Mouse (Mus musculus) urinary bladder, postnatal 14 days (tissue): Measurements from ENCODE around the gene Limk1.
"Not testable (repeated sequence)": the region's sequence is repeated elsewhere in the genome, so short reads cannot be mapped to it uniquely, and the experiment has no call there.

Experiments used
- DNase-seq: peaks from one replicate; pipeline ENCODE4 v3.0.0; 2021; ENCODE audit warnings: low spot score

Limk1 gene

DNA sequence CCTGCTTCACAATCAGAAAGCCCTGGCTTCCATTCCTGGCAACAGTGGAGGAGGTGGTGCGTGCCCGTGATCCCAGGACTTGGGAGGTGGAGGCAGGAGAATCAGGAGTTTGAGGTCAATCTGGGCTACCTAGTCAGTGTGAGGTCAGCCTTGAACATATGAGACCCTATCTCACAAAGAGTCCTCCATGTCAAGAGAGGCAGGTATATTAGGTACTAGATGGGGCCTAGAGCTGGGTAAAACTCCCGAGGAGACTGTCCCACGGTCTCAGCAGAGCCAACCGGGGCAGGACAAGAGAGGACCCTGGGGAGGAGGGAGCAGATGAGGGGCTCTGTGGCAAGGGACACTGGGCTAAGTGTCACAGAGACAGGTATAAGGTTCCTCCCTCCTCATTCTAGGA lies 10.9 kb downstream of the Limk1 start:
- DNase-seq = no peak

DNA sequence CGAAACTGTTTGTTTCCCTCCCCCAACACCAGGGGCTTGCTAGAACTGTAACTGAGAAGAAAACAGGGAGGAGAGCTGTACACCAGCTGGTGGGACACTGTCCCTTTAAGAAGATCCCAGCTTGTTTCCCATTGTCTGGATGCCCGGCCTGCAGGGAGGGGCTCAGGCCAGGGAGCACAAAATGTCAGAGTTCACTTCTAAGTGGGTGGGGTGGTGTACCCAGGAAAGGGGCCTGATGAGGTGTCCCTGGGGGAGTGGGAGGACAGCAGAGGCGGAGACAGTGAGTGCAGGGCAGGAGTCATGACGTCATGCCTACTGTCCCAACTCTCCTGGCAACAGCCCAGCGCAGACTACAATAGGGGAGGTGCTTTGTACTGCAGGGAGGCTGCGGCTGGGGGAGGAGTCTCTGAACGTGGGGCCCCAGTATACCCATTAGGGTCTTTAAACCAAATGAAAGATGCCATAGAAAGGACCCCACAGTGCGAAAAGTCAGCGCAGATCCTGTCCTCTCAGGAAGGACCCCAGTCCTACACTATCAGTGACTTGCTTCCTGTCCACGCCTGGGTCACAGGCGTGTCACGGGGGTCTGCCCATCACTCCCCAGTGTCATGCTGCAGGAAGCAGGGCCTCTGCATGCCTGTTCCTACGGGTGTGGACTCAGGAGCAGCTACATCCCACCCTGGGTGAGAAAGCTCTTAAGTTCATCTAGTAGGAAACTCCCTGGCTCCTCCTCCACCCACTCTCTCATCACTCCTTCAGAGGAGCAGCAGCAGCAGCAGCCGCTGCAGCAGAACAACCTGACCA lies 12.2 kb downstream of the Limk1 start:
- DNase-seq = peak; percentile 85

- no peak for DNase-seq
These were observed 13.4 kb downstream of the Limk1 start for GRCm38 (mm10) chr5:134674977-134675376.

DNA sequence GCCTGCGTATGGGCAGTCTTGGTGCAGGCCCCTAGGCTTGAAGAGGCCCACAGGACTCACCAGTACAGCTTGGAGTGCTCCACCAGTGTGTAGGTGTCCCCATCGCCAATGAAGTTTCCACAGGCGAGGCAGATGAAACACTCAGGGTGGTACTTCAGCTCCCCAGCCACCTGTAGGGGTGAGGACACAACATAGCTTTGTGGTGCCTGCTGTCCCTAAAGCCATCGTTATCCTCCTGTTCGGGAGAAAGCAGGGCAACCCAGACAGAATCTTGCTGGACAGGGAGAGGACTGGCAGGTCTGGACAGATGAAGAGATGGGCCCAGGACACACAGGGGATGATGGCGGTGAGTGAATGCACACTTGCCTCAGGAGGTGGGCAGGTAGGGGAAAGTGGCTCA lies 15.8 kb downstream of the Limk1 start:
- DNase-seq = no peak

GRCm38 (mm10) chr5:134672198-134672516 lies 16.2 kb downstream of the Limk1 start:
- DNase-seq = no peak

DNA sequence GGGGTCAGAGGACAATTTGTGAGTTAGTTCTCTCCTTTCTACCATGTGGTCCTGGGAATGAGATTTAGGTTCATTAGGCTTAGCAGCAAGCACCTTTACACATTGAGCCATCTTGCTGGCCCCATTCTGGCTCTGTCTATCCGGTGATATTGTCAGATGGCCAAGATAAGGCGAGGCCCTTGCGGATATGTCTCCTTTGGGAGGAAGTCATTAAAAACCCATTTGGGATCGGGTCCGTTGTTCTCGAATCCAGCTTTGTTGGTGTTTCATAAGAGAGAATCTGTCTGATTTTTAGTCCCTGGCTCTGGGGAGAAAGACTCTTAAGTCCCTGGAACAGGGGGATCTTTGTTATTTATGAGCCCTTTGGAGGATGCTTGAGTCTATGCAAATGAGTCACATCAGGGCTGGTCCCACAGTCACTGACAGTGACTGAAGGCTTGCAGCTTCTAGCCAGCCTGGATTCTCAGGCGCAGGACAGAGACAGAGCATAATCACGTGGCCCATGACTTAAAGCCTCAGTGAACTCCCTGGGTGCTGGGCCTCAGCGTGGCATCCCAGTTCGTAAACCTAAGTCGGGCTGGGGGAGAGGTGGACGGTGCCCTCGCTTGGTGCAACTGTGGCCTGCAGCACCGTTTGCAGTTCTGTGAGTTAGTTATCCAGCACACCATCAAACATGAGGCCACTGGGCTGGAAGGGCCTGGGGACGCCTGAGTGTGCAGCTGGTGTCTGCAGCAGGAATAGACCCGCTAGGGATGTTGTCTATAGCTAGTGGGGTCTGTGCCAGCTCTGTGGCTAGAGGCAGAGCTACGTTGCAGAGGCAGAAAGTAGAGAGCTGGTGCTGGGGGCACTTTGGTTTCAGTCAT lies 16.8 kb downstream of the Limk1 start:
- DNase-seq = no peak

GRCm38 (mm10) chr5:134669001-134669708 lies 19.2 kb downstream of the Limk1 start:
- no peak for DNase-seq

- DNase-seq = peak; percentile 26
These were observed 19.9 kb downstream of the Limk1 start for GRCm38 (mm10) chr5:134668495-134668894.

GRCm38 (mm10) chr5:134656708-134657107 lies 31.7 kb downstream of the Limk1 start:
- DNase-seq = no peak

- peak; percentile 40 for DNase-seq
These were observed 36.4 kb downstream of the Limk1 start for GRCm38 (mm10) chr5:134652015-134652414.

- peak; percentile 62 for DNase-seq
These were observed 37.5 kb downstream of the Limk1 start for GRCm38 (mm10) chr5:134650926-134651325.

DNA sequence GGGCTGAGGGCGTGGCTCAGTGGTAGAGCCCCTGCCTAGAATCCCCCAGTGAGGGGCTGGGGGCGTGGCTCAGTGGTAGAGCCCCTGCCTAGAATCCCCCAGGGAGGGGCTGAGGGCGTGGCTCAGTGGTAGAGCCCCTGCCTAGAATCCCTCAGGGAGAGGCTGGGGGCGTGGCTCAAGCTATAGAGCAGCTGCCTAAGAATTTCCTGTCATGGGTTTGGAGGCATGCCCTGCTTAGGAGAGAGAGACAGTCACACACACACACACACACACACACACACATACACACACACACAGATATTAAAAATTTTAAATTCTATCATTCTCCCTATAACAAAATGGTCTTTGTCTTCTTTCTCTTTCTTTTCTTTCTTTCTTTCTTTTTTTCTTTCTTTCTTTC lies 39.4 kb downstream of the Limk1 start:
- DNase-seq = not testable (repeated sequence)

DNA sequence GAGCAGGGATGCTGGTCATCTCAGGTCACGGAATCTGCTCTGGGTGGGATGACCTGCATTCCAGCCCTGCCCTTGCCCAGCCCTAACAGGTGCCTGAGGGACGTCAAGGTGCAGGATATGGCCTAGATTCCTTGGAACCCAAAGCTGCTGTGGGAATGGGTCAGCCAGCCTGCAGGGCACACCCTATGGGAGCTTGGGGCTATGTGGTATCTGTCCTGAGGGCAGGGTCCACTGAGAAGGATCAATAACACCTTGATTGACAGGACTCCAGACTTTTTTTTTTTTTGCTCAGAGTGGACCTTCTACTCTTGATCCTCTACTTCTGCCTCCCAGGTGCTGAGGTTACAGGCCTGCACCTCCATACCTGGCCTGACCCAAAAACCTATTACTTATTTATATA lies 41.0 kb downstream of the Limk1 start:
- no peak for DNase-seq

DNA sequence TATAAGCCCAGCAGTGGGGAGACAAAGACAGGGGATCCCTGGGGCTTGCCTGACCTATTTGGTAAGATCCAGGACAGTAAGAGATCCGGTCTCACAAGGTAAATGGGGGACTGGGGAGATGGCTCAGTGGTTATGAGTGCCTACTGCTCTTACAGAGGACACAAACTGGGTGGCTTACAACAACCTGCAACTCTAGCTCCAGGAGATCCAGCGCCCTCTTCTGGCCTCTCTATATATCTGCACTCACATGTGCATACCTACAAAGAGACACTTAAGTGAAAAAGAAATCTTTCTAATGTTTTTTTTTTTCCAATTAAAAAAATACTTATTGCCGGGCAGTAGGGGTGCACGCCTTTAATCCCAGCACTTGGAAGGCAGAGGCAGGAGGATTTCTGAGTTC lies 41.9 kb downstream of the Limk1 start:
- DNase-seq = no peak

GRCm38 (mm10) chr5:134644643-134645118 lies 43.7 kb downstream of the Limk1 start:
- no peak for DNase-seq

DNA sequence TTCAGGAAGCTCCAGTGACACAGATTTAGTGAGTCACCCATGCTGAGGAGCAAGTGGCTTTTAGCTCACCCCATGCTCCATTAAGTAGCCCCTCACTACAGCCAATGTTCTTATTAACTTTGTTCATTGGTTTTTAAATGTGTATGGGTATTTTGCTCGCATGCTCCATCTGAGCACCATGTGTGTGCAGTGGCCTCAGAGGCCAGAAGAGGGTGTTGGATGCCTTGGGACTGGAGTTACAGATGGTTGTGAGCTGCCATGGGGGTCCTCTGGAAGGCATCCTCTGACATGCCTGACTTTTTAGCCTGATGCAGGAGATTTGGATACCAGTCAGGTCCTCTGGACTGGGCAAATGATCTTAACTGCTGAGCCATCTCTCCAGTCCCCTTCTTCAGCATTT lies 44.3 kb downstream of the Limk1 start:
- DNase-seq = no peak

DNA sequence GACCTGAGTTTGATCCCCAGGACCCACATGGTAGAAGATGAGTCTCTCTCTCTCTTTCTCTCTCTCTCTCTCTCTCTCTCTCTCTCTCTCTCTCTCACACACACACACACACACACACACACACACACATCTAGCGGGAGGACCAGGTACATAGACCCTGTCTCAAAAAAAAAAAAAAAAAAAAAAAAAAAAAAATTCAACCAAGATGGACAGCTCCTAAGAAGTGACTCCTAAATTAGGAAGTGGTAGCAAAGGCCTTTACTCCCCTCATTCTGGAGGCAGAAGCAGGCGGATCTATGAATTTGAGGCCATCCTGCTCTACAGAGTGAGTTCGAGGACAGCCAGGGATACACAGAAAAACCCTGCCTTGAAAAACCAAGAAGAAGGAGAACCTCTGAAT lies 48.0 kb downstream of the Limk1 start:
- no peak for DNase-seq

DNA sequence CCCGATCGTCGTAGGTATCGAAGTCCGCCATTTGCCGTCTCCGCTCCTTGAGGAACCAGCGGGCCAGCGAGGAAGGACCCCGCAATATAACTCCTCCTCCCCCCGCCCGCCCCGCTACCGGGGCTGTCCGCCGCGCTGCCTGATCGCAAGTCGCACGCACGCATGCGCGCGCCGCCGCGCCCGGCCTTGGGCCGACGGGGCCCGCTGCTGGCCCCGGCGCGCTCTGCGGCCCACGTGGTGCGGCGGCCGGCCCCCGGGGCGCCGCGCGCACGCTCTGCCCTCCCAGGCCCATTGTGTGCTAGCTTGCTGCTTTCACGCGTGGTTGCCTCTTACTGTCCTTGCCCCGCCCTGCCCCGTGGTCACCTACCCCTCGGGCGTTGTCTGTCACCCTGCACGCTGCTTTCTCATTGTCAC lies 49.1 kb downstream of the Limk1 start, which contains the start of gene Eif4h:
Gene Eif4h, minus strand, starts transcription at position 222 of the 414 bp plus-strand sequence.
- peak; percentile 97 for DNase-seq

GRCm38 (mm10) chr5:134638461-134639268 lies 49.7 kb downstream of the Limk1 start:
- DNase-seq = peak; percentile 26

DNA sequence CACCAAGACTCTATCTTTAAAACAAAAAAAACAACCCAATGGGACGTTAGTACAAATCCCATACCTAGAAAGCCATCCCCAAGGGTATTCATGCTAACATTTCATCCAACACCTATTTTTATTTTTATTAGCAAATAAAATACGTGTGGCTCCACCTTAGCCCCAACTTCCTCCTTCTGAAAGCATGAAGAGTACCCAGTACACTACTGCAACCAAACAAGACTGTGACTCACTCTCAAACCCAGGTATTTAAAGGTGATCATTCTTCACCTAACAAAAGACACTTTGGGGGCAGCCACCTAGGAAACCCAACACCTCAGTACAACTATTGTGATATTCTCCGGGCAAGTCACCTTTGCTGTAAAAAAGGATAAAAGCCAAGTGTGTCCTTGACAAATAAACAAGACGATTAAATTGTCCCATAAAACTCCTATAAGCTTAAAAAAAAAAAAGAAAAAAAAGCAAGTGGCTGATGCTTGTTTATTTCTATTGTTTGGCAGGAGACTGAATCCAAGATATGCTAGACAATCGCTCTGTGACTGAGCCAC lies 50.5 kb downstream of the Limk1 start:
- DNase-seq = no peak

- DNase-seq = no peak
These were observed 55.6 kb downstream of the Limk1 start for GRCm38 (mm10) chr5:134632841-134633240.
